Mouse (Mus musculus) embryonic facial prominence, embryonic 14.5 days (tissue): ENCODE results near the gene Dennd4a. TPM values are rescaled to one million over a fixed set of nuclear protein-coding genes. Genes with fewer than 3 reads are reported as not detected.
"Not testable (repeated sequence)": the region's sequence is repeated elsewhere in the genome, so short reads cannot be mapped to it uniquely, and the experiment has no call there.

Source experiments
- ATAC-seq: fragments of 200-750 bp; cut with Nextera tagmentation; 2 replicates; pipeline ENCODE4 v1.8.0; 2017; ENCODE audit warnings: low read depth, moderate number of reproducible peaks, moderate TSS enrichment
- DNase-seq: peaks from one replicate; pipeline ENCODE4 v3.0.0-alpha.2; 2015; ENCODE audit warnings: low spot score
- H3K27ac ChIP-seq: fragments of 300-500 bp; sonication (generic); replicated peaks from 2 replicates; pipeline ENCODE4 v1.5.1; 2014; ENCODE audit warnings: low read depth, mild to moderate bottlenecking, low read length, moderate library complexity
- H3K27me3 ChIP-seq: fragments of 300-500 bp; sonication (generic); replicated peaks from 2 replicates; pipeline ENCODE4 v1.6.1; 2014; ENCODE audit warnings: low read length; ENCODE audit not compliant: control insufficient read depth, insufficient read depth
- H3K36me3 ChIP-seq: fragments of 300-500 bp; sonication (generic); 2 replicates; pipeline ENCODE4 v1.6.1; 2014; ENCODE audit warnings: low read length, mixed read lengths; ENCODE audit not compliant: control insufficient read depth, insufficient read depth
- H3K4me1 ChIP-seq: fragments of 300-500 bp; sonication (generic); 2 replicates; pipeline ENCODE4 v1.6.1; 2014; ENCODE audit warnings: antibody characterized with exemption, low read length; ENCODE audit not compliant: control insufficient read depth, insufficient read depth
- H3K4me2 ChIP-seq: fragments of 300-500 bp; sonication (generic); 2 replicates; pipeline ENCODE4 v1.6.1; 2014; ENCODE audit warnings: low read depth, mild to moderate bottlenecking, low read length, moderate library complexity, mixed read lengths
- H3K4me3 ChIP-seq: fragments of 300-500 bp; sonication (generic); 2 replicates; pipeline ENCODE4 v1.5.1; 2014; ENCODE audit warnings: low read depth, mild to moderate bottlenecking, low read length
- H3K9ac ChIP-seq: fragments of 300-500 bp; sonication (generic); 2 replicates; pipeline ENCODE4 v1.6.1; 2014; ENCODE audit warnings: low read depth, mild to moderate bottlenecking, low read length, moderate library complexity, mixed read lengths
- H3K9me3 ChIP-seq: fragments of 300-500 bp; sonication (generic); 2 replicates; pipeline ENCODE4 v1.6.1; 2016; ENCODE audit warnings: low read length; ENCODE audit not compliant: control insufficient read depth
- WGBS: fragments of 180-500 bp; shearing (Covaris S2); extraction: QIAGEN DNeasy Blood & Tissue Kit; methylation state at CpG from one replicate; pipeline ENCODE4 v1.1.7; 2014; 5-methylcytosine and 5-hydroxymethylcytosine counted together
- polyA plus RNA-seq: library from polyadenylated mRNA; unstranded; fragments of >200 nt; fragmentation: Nextera tagmentation; extraction: Ambion mirVana; gene quantifications from 2 replicates; pipeline ENCODE4 v1.2.1, GENCODE M21; 2014

Gene Dennd4a
- polyA plus RNA-seq, 1 experiment from 2014 or later, result 7.5 TPM

DNA sequence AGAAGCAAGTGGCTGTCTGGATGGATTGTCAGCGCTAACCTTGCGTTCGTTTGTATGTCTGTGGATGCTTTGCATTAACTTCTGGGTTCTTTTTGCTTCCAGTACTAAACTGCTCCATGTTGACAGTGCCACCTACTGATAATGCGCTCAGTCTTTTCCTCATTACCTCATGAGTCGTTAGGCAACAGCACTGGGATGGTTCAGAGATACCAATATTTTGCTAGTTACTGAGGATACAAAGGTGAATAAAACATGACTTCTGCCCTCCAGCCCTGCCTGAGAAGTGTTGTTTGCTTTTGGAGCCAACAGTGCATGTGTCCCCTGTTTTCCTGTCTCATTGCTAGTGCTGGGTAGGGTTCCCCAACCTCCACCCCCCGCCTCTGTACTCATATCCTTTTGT is 3.1 kb downstream of the Dennd4a start:
- Histone ChIP-seq H3K27ac (no peak overlapping the region), H3K27me3 (no peaks in the 10 kb centered on the region), H3K4me1 (no peaks in the 10 kb centered on the region), H3K9me3 (no peaks in the 10 kb centered on the region), H3K4me3 (no peak overlapping the region), H3K4me2 (no peak overlapping the region), H3K9ac (no peak overlapping the region), H3K36me3 (no peaks in the 10 kb centered on the region)
- 83% methylated on average over 6 of the region's 6 CpGs for WGBS
- DNase-seq, result no peak
- no peak for ATAC-seq

DNA sequence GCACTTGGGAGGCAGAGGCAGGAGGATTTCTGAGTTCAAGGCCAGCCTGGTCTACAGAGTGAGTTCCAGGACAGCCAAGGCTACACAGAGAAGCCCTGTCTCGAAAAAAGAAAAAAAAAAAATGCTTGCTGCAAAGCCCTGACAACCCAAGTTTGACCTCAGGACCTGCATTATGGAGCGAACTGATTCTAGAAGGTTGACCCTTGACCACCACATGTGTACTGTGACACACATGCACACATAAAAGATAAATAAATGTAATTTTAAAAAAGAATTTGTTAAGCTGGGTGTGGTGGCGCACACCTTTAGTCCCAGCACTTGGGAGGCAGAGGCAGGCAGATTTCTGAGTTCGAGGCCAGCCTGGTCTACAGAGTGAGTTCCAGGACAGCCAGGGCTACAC is 8.5 kb downstream of the Dennd4a start:
- H3K27me3 ChIP-seq, H3K4me1 ChIP-seq: not testable (repeated sequence)

DNA sequence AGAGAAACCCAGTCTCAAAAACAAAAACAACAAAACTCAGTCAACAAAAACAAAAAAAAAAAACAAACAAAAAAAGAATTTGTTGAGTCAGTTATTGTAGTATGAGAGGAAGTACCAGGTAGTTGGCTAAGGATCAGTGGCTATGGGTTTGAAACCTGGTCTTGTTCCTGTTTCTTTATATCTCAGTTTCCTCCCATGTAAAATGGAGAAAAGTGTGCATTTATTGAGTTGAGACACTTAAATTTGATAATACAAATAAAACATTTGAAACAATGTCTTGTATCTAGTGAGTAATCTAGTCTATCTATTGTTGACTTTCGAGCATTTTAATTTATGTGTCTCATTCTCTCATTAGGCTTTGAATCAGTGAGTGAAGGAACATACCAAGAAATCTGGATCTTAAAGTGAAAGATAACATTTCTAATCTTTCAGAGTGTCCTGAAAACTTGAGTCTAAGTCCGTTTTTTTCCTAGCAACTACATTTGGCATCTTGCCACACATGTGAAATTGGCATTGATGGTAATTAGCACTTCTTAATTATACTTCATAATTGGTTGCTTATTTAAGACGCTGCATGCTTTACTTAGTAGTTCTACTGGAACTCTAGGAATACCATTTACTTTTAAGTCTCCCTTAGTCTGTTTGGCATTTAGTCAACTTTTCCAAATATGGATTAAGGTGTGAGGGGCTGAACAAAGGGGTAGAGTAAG is 9.1 kb downstream of the Dennd4a start:
- WGBS, result 67% methylated on average over 3 of the region's 3 CpGs
- DNase-seq (no peak), ATAC-seq (no peak)
- Histone ChIP-seq H3K36me3 (no peaks in the 10 kb centered on the region), H3K4me3 (no peak overlapping the region), H3K27me3 (no peaks in the 10 kb centered on the region), H3K9ac (no peak overlapping the region), H3K4me2 (no peak overlapping the region), H3K9me3 (no peaks in the 10 kb centered on the region), H3K4me1 (no peaks in the 10 kb centered on the region), H3K27ac (no peak overlapping the region)

More for the DNA sequence above, 8.5 kb downstream of the Dennd4a start:
- H3K27ac ChIP-seq, H3K9ac ChIP-seq, ATAC-seq, H3K9me3 ChIP-seq, H3K36me3 ChIP-seq, DNase-seq, H3K4me2 ChIP-seq, H3K4me3 ChIP-seq: not testable (repeated sequence)
- 97% methylated on average over 4 of the region's 4 CpGs for WGBS

DNA sequence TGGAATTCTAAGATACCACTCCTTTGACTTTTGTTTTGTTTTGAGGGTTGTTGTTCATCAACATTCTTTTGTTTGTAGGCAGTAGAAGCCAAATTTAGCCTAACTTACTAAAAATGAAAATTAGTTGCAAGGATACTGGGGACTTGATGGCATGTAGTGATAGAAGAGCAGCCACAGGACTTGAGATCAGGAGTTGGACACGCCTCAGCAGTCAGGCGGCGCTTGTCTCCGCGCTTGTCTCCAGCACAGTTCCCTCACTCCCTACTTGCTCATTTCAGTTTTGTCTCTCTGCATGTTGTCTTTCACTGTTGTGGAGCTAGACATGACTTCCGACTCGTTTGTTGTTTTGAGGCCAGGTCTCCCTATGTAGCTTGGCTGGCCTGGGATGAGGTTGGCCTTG is 11.1 kb downstream of the Dennd4a start:
- Histone ChIP-seq H3K36me3 (no peaks in the 10 kb centered on the region), H3K4me1 (no peaks in the 10 kb centered on the region), H3K4me2 (no peak overlapping the region), H3K27me3 (no peaks in the 10 kb centered on the region), H3K4me3 (no peak overlapping the region), H3K27ac (no peak overlapping the region), H3K9me3 (no peaks in the 10 kb centered on the region), H3K9ac (no peak overlapping the region)
- ATAC-seq, result no peak
- no peak for DNase-seq
- 83% methylated on average over 7 of the region's 7 CpGs for WGBS

DNA sequence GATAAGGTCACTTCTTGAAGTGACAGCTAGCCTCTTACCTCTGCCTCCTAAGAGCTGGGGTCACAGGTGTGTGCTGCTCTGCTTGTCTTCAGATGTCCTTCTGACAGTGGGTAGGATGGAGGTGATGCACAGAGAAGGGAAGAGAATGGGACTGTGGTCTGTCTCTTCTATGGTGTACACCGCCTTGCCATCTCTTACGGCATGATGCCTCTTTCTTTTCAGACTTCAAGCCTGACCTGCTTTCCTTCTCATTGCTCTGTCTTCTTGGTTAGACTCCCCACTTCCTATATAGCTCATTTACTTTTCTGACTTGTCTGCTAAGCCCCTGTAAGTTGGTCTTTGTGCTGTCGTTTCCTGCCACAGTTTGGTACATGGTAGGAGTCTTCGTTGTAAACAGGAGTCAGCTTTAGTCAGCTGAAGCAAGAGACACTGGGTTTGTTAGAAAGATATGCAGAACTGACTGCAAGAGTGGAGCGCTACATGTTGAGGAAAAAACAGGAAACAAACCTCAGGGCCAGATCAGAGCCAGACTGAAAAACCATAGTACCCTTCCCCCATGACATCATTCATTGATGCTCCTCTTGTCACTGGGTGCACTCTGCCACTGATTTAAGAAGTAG is 13.4 kb downstream of the Dennd4a start:
- Histone ChIP-seq H3K9me3 (no peaks in the 10 kb centered on the region), H3K4me2 (no peak overlapping the region), H3K27ac (no peak overlapping the region), H3K4me3 (no peak overlapping the region), H3K27me3 (no peaks in the 10 kb centered on the region), H3K36me3 (no peaks in the 10 kb centered on the region), H3K4me1 (no peaks in the 10 kb centered on the region), H3K9ac (no peak overlapping the region)
- ATAC-seq, result no peak
- DNase-seq, result no peak
- 84% methylated on average over 5 of the region's 5 CpGs for WGBS

DNA sequence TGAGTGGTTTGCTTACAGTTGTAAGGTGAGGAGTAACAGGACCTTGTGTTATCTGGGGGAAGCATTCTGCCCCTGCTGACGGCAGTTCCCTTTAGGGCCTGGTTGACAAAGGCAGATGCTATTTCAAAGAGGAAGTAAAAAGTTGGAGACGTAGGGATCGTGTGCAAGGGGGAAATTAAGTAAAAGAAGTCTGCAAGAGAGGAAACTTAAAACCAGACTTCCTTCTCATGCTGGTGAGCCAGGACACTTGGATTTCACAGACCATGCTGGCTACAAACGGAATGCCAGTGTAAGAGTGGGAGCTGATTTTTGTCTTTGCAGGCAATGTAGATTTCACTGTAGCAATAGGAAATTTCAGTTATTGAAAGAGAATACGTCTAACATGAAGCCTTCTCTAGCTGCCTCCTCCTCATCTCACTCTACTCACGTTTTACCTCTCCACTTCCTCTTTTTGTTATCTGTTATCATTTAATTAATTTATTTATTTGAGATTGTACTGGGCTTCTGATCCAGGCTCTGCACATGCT is 19.0 kb downstream of the Dennd4a start:
- ATAC-seq (no peak), DNase-seq (peak; percentile 22)
- 29% methylated on average over 6 of the region's 6 CpGs for whole genome bisulfite sequencing

DNA sequence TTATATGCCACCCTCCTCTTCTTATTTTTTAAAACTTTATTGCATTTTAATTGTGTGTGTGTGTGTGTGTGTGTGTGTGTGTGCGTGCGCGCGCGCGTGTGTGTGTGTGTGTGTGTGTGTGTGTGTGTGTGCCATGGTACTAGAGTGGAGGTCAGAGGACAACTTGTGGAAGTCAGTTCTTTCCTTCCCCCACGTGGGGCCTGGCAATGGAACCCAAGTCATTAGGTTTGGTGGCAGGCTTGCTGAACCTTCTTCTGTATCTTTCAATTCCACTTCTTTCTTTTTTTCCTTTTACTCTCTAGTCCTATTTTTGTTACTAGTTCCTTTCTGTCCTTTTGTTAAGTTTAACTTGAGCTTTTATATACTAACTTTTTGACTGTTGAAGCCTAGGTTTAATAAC is 19.5 kb downstream of the Dennd4a start:
- 0 out of 2 replicates have a peak, but pooled peaks cover 1% of the 10 kb centered on the region for H3K36me3 ChIP-seq
- DNase-seq (no peak), ATAC-seq (no peak)
- no peaks in the 10 kb centered on the region for H3K9me3 ChIP-seq
- H3K4me3 ChIP-seq, result no peak overlapping the region
- H3K27me3 ChIP-seq, result no peaks in the 10 kb centered on the region
- H3K4me2 ChIP-seq, result no peak overlapping the region
- no peak overlapping the region for H3K9ac ChIP-seq
- peaks cover 3% of the 10 kb centered on the region; the same call in 1 of the 2 replicates for H3K4me1 ChIP-seq
- 84% methylated on average over 7 of the region's 7 CpGs for WGBS
- H3K27ac ChIP-seq, result no peak overlapping the region

More for the DNA sequence above, 19.0 kb downstream of the Dennd4a start:
- no peaks in the 10 kb centered on the region for H3K36me3 ChIP-seq
- no peaks in the 10 kb centered on the region for H3K9me3 ChIP-seq
- peaks cover 3% of the 10 kb centered on the region; the same call in 1 of the 2 replicates for H3K4me1 ChIP-seq
- no peaks in the 10 kb centered on the region for H3K27me3 ChIP-seq
- no peak overlapping the region for H3K27ac ChIP-seq
- no peak overlapping the region for H3K4me2 ChIP-seq
- H3K9ac ChIP-seq, result no peak overlapping the region
- no peak overlapping the region for H3K4me3 ChIP-seq

DNA sequence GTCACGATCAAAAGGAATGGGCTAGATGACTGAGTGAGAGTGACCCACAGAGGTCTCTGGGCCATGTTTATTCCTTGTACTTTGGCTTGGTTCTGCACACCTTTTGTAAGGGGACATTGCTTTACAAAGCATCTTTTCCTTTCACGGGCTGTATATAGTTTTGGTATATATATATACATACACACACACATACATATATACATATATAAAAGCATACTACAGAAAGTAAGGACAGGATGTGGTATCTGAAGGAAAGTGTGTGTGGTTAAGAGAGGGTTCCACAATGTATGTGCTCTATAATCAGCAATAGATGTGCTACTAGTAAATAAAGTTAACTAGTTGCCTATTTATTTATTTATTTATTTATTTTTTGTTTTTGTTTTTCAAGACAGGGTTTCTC is 20.6 kb downstream of the Dennd4a start:
- H3K9ac ChIP-seq, result no peak overlapping the region
- no peak for DNase-seq
- H3K9me3 ChIP-seq, result no peaks in the 10 kb centered on the region
- H3K4me2 ChIP-seq, result no peak overlapping the region
- ATAC-seq, result no peak
- WGBS, result 86% methylated on average over 2 of the region's 2 CpGs
- no peaks in the 10 kb centered on the region for H3K27me3 ChIP-seq
- no peak overlapping the region for H3K4me3 ChIP-seq
- peaks cover 3% of the 10 kb centered on the region; the same call in 1 of the 2 replicates for H3K4me1 ChIP-seq
- peaks cover 7% of the 10 kb centered on the region; the same call in 1 of the 2 replicates for H3K36me3 ChIP-seq
- no peak overlapping the region for H3K27ac ChIP-seq
